Mouse (Mus musculus) megakaryocyte, embryonic 14.5 days (primary cell): ENCODE results near the gene Zscan26.
"Not testable (repeated sequence)": the region's sequence is repeated elsewhere in the genome, so short reads cannot be mapped to it uniquely, and the experiment has no call there.

Experiments used
- FLI1 ChIP-seq: IDR thresholded peaks from 2 replicates; pipeline ENCODE4 v1.6.1; 2012; ENCODE audit warnings: low read length, inconsistent platforms, mixed read lengths
- GATA1 ChIP-seq: IDR thresholded peaks from 3 replicates; pipeline ENCODE4 v1.6.1; 2012; ENCODE audit warnings: mixed read lengths, low read length, inconsistent platforms, borderline replicate concordance

DNA sequence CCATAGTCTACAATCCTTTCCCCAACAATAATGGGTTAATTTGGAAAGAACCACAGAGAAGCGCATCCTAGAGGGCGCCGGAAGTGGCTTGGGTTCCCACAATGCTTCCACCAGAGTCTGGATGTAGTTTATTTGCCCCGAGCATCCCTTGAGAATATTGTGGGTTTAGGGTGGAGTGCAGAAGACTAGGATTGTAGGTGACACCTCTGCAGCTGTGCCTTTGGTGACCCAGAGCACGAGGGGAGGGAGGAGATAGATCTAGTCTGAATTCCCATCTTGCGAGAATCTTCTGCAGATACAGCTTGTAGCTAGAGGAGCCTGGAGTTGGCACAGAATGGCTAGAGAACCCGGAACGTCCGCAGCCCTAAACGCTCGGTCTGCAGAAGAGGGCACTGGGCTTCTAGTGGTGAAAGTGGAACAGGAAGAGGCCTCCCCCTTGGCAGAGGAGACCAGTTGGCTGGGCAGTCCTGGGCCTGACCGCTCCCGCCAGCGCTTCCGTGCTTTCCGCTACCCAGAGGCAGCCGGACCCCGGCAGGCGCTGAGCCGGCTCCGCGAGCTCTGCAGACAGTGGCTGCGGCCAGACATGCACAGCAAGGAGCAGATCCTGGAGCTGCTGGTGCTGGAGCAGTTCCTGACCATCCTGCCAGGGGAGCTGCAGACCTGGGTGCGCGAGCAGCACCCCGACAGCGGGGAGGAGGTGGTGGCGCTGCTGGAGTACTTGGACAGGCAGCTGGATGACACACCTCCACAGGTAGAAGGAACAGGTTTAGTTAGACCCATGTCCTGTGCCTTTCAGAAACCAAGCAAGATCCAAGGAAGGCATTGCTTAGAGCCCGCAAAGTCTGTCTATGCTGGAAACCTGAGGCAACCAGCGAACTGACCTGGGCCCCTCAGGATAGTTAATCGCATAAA is 25.5 kb upstream of the Zscan26 start, which contains the start of the genes Zkscan4 and Gm10065:
- not testable (repeated sequence) for TF ChIP-seq GATA1, FLI1
